ENCODE assay signal across 9 mouse cellular contexts in genomic region chr13:117603421-117603820, GRCm38 (mm10). TPM values are rescaled to one million over a fixed set of nuclear protein-coding genes. Genes with fewer than 3 reads are reported as not detected.
DNase-seq lines count a peak whose midpoint lies in the region; ATAC-seq lines count a peak whose summit lies in the region.
"Had no signal": no experiment of that assay in that cellular context is flagged by ENCODE, and none has a peak within 500 bp of the region (broad histone marks: within the 10 kb centered on the region; RNA-seq: fewer than 3 reads in every experiment).

No protein-coding gene starts in this region.

- ATAC-seq in forebrain, embryonic 13.5 days, result no peak
- no peak for ATAC-seq in midbrain, embryonic 12.5 days (ENCODE audit: low FRiP score, low read depth)

- DNase-seq in heart, adult 11 months, result peak; percentile 68
- DNase-seq in heart, postnatal 4 days, result no peak
- DNase-seq in ZHBTc4 (ENCODE audit: low read depth, low spot score), result peak; percentile 1
- DNase-seq in spleen, postnatal 10 days (ENCODE audit: low spot score in 2 of 2), result no peak
- no peak for DNase-seq in ovary, adult 18-20 months (ENCODE audit: low spot score)
- DNase-seq in layer of hippocampus, adult 9-11 months, result no peak
- DNase-seq: liver, embryonic 13.5 days had no signal

- H3K9me3 ChIP-seq in forebrain, embryonic 13.5 days (replicated peaks), result no peaks in the 10 kb centered on the region
- no peaks in the 10 kb centered on the region for H3K9me3 ChIP-seq in midbrain, embryonic 12.5 days
- H3K9me3 ChIP-seq: liver, embryonic 13.5 days had no signal

- peaks cover 16% of the 10 kb centered on the region for H3K4me1 ChIP-seq in forebrain, embryonic 13.5 days
- H3K4me1 ChIP-seq in midbrain, embryonic 12.5 days, result peaks cover 14% of the 10 kb centered on the region

- no peak overlapping the region for H3K27ac ChIP-seq in forebrain, embryonic 13.5 days
- H3K27ac ChIP-seq in midbrain, embryonic 12.5 days (replicated peaks), result no peak overlapping the region
- H3K27ac ChIP-seq: liver, embryonic 13.5 days had no signal

- 12% methylated on average over 11 of the region's 11 CpGs for WGBS in forebrain, embryonic 13.5 days
- WGBS in midbrain, embryonic 12.5 days, result 13% methylated on average over 11 of the region's 11 CpGs

- no peak overlapping the region for H3K9ac ChIP-seq in forebrain, embryonic 13.5 days
- peak overlapping the region; percentile 61; the same call in 1 of the 2 replicates for H3K9ac ChIP-seq in midbrain, embryonic 12.5 days (replicated peaks)
- H3K9ac ChIP-seq: liver, embryonic 13.5 days had no signal

- H3K36me3 ChIP-seq in forebrain, embryonic 13.5 days (ENCODE audit: poor library complexity, severe bottlenecking), result no peaks in the 10 kb centered on the region
- H3K36me3 ChIP-seq in midbrain, embryonic 12.5 days, result no peaks in the 10 kb centered on the region
- H3K36me3 ChIP-seq: liver, embryonic 13.5 days had no signal

- peaks cover 24% of the 10 kb centered on the region for H3K27me3 ChIP-seq in forebrain, embryonic 13.5 days
- H3K27me3 ChIP-seq in midbrain, embryonic 12.5 days, result peaks cover 27% of the 10 kb centered on the region

- peak overlapping the region; percentile 70 for H3K4me3 ChIP-seq in forebrain, embryonic 13.5 days
- peak overlapping the region; percentile 57 for H3K4me3 ChIP-seq in midbrain, embryonic 12.5 days

- H3K4me2 ChIP-seq in forebrain, embryonic 13.5 days, result peak overlapping the region; percentile 90
- H3K4me2 ChIP-seq in midbrain, embryonic 12.5 days (replicated peaks), result peak overlapping the region; percentile 95

RNA-seq across cellular contexts. Expression of gene Hcn1, which starts 1.3 kb away (rescaled TPM):
- total RNA-seq in heart, postnatal 4 days (2021), result 1 to 10 TPM; 1.6 to 1.7 TPM
- 0.14 and 0.24 TPM in 2 replicates for polyA plus RNA-seq in forebrain, embryonic 13.5 days (2015; fragmentation: Nextera tagmentation; extraction: Ambion mirVana)
- 0.09 and 0.10 TPM in 2 replicates for polyA plus RNA-seq in midbrain, embryonic 12.5 days (2016; fragmentation: Nextera tagmentation; extraction: Ambion mirVana)

Comparison
In these comparisons a context has a peak if more than half of its experiments do, and no peak if none do; other contexts are left out.
1. DNase-seq: peak in heart, adult 11 months (single experiment) and ZHBTc4 (single experiment); none in heart, postnatal 4 days (single experiment), spleen, postnatal 10 days (0 of 2), ovary, adult 18-20 months (single experiment) and layer of hippocampus, adult 9-11 months (single experiment).